Comparison of ENCODE assay signal across 17 mouse cellular contexts in the genomic region with DNA sequence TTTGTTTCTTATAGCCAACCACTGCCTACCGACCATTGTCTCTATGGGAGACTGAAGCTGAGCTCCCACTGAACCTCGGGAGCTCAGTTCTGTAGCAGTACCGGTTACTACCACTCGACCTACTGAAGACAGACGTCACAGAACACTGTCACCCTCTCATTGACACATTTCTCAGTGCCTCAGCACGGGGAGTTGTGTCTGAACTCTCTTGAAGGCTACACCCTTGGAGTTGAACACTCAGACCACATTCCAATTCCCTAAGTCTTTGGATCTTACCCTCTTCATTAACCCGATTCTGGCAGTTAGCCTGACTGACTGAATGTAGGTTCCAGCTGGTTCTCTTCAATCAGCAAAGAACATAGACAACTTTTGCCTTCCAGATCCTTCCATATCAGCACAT. TPM values are rescaled to one million over a fixed set of nuclear protein-coding genes. Genes with fewer than 3 reads are reported as not detected.
A peak's percentile ranks its signal among the peaks of the same experiment; 100 is the strongest.
DNase-seq lines count a peak whose midpoint lies in the region.
"Had no signal": no experiment of that assay in that cellular context is flagged by ENCODE, and none has a peak within 500 bp of the region (broad histone marks: within the 10 kb centered on the region; RNA-seq: fewer than 3 reads in every experiment).

No protein-coding gene starts in this region.

- DNase-seq in kidney, adult 9 months, result peak; percentile 53
- no peak for DNase-seq in kidney, adult 18-20 months
- DNase-seq in ES-CJ7 (ENCODE audit: low read depth, low spot score) (peak; percentile 23), ZHBTc4 (ENCODE audit: low read depth, low spot score) (peak; percentile 35)
- peak; percentile 74 for DNase-seq in lung, postnatal 10 days
- DNase-seq in frontal cortex, adult 2 months (ENCODE audit: extremely low spot score in 1 of 2, low spot score in 1 of 2), result no peak
- no peak for DNase-seq in cerebellum, adult 8-10 months
- no peak for DNase-seq in adrenal gland, adult 2 months
- DNase-seq: adrenal gland, postnatal 10 days; B cell, adult 2 months; cerebellum, adult 2 months; cerebellum, postnatal 25 days; gastrocnemius, postnatal 25 days; heart, postnatal 14 days; midbrain, embryonic 14.5 days; retina, postnatal 1 day; right cerebral cortex, postnatal 14 days had no signal

RNA-seq across cellular contexts. Expression of gene Nepro, which starts 4.8 kb away (rescaled TPM):
- 3.2 and 3.9 TPM in 2 replicates for polyA plus RNA-seq in frontal cortex, adult 2 months (2012; rRNA removed)
- total RNA-seq in adrenal gland, adult 2 months (2021), result 10 to 100 TPM in 1 of 2 experiments, 1 to 10 TPM in 1; 9.9 to 12.1 TPM
- polyA plus RNA-seq in adrenal gland, adult 2 months (2012; rRNA removed), result 5.1 and 5.2 TPM in 2 replicates

RNA-seq across cellular contexts. Expression of gene Gtpbp8, which starts 26.8 kb away (rescaled TPM):
- polyA plus RNA-seq in frontal cortex, adult 2 months (2012; rRNA removed), result 18.3 and 18.9 TPM in 2 replicates
- 10 to 100 TPM; 14.9 to 17.8 TPM for total RNA-seq in adrenal gland, adult 2 months (2021)
- 13.5 and 14.1 TPM in 2 replicates for polyA plus RNA-seq in adrenal gland, adult 2 months (2012; rRNA removed)

RNA-seq across cellular contexts. Expression of gene Cd200r1, which starts 46.2 kb away (rescaled TPM):
- 0.32 and 0.46 TPM in 2 replicates for polyA plus RNA-seq in frontal cortex, adult 2 months (2012; rRNA removed)
- total RNA-seq in adrenal gland, adult 2 months (2021), result under 1 TPM; 0.14 to 0.38 TPM
- polyA plus RNA-seq in adrenal gland, adult 2 months (2012; rRNA removed), result 0.15 and 0.19 TPM in 2 replicates

Comparison
In these comparisons a context has a peak if more than half of its experiments do, and no peak if none do; other contexts are left out.
1. DNase-seq: peak in kidney, adult 9 months (single experiment), ES-CJ7 (single experiment), ZHBTc4 (single experiment) and lung, postnatal 10 days (single experiment); none in kidney, adult 18-20 months (single experiment), frontal cortex, adult 2 months (0 of 2), cerebellum, adult 8-10 months (single experiment) and adrenal gland, adult 2 months (single experiment).